Mouse (Mus musculus) thymus, postnatal 0 days (tissue): ENCODE measurements around the gene Scfd2. TPM values are rescaled to one million over a fixed set of nuclear protein-coding genes. Genes with fewer than 3 reads are reported as not detected.

Experiments used
- DNase-seq: peaks from one replicate; pipeline ENCODE4 v3.0.0-alpha.2; 2015; ENCODE audit warnings: low spot score
- polyA plus RNA-seq: library from polyadenylated mRNA; unstranded; fragments of >200 nt; fragmentation: Nextera tagmentation; extraction: Ambion mirVana; gene quantifications from 2 replicates; pipeline ENCODE4 v1.2.1, GENCODE M21; 2015

Gene Scfd2
- polyA plus RNA-seq = 19.0 and 23.5 TPM in 2 replicates

GRCm38 (mm10) chr5:74531630-74532280 lies at the start of gene Scfd2:
TSS of gene Scfd2 (minus strand) at chr5:74531759.
- DNase-seq = peak; percentile 96

- DNase-seq = no peak
These were observed 40.2 kb upstream of the Scfd2 start for GRCm38 (mm10) chr5:74571767-74572166.

GRCm38 (mm10) chr5:74561151-74561550 lies 29.6 kb upstream of the Scfd2 start:
- no peak for DNase-seq

GRCm38 (mm10) chr5:74549566-74549965 lies 18.0 kb upstream of the Scfd2 start:
- no peak for DNase-seq

- DNase-seq = no peak
These were observed 14.0 kb upstream of the Scfd2 start for GRCm38 (mm10) chr5:74545606-74546005.

GRCm38 (mm10) chr5:74536180-74536947 lies 4.8 kb upstream of the Scfd2 start:
- DNase-seq = no peak

- DNase-seq = peak; percentile 98
These were observed 3.9 kb upstream of the Scfd2 start, which contains the start of gene Fip1l1 for GRCm38 (mm10) chr5:74535240-74536021. TSS of gene Fip1l1 (plus strand) at chr5:74535449.

GRCm38 (mm10) chr5:74530785-74531184 lies 774 bp downstream of the Scfd2 start:
- no peak for DNase-seq

- no peak for DNase-seq
These were observed 4.5 kb downstream of the Scfd2 start for GRCm38 (mm10) chr5:74527025-74527424.

- no peak for DNase-seq
These were observed 19.9 kb downstream of the Scfd2 start for GRCm38 (mm10) chr5:74511686-74512085.

GRCm38 (mm10) chr5:74492705-74493104 lies 38.9 kb downstream of the Scfd2 start:
- no peak for DNase-seq

- DNase-seq = no peak
These were observed 46.9 kb downstream of the Scfd2 start for GRCm38 (mm10) chr5:74484646-74485045.

- DNase-seq = no peak
These were observed 48.9 kb downstream of the Scfd2 start for GRCm38 (mm10) chr5:74482633-74483032.

GRCm38 (mm10) chr5:74482034-74482433 lies 49.5 kb downstream of the Scfd2 start:
- DNase-seq = no peak

- DNase-seq = no peak
These were observed 51.1 kb downstream of the Scfd2 start for GRCm38 (mm10) chr5:74480409-74480808.

- no peak for DNase-seq
These were observed 51.6 kb downstream of the Scfd2 start for GRCm38 (mm10) chr5:74479947-74480346.

- DNase-seq = no peak
These were observed 52.4 kb downstream of the Scfd2 start for GRCm38 (mm10) chr5:74479157-74479556.

- no peak for DNase-seq
These were observed 55.0 kb downstream of the Scfd2 start for GRCm38 (mm10) chr5:74476551-74476950.

GRCm38 (mm10) chr5:74473117-74473516 lies 58.4 kb downstream of the Scfd2 start:
- no peak for DNase-seq

GRCm38 (mm10) chr5:74470819-74471218 lies 60.7 kb downstream of the Scfd2 start:
- DNase-seq = no peak

GRCm38 (mm10) chr5:74469620-74470019 lies 61.9 kb downstream of the Scfd2 start:
- no peak for DNase-seq

GRCm38 (mm10) chr5:74467753-74468152 lies 63.8 kb downstream of the Scfd2 start:
- no peak for DNase-seq
